Mouse (Mus musculus): ENCODE results near the gene Dlgap3. TPM values are rescaled to one million over a fixed set of nuclear protein-coding genes. Genes with fewer than 3 reads are reported as not detected.

The Dlgap3 gene
- polyA plus RNA-seq, 1 experiment from 2014 or later = 0.16 TPM

DNA sequence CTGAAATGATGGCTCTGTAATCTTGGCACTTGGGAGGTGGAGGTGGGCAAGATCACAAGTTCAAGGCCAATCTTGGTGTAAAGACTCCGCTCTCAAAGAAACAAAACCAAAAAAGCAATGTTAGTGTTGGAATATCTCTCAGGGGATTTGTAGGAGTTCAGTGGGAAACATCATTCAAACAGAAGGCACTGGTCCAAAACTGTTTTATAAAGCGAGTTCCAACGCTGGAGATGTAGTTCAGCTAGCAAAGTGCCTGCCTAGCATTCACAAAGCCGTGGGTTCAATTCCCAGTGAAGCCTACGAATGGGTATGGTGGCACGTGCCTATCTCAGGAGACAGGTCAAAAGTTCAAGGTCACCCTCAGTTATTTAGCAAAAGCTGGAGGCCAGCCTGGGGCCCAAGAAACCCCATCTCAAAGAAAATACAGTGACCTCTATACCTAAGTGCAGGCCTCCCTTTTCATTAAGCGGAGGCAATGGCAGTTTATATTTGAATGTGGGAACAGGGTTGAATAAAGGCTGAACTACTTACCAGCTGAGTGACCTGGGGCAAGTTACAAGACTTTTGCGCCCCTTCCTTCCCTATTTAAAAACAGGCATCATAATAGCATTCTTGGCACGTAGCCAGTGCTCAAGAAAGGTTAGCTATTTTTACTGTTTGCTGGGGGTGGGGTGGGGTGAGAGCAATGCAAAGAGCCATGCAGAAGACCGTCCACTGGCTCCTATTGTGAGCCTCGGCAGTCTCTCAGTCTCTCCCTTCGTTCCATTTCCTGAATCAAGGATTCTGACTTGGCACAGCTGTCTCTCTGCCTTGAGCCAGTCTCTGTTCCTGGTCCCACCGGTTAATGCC lies 32.0 kb downstream of the Dlgap3 start:
- Histone ChIP-seq H3K27me3 (ENCODE audit: low read depth, poor library complexity, severe bottlenecking) (0 out of 2 replicates have a peak, but pooled peaks cover 7% of the 10 kb centered on the region), H3K9me3 (replicated peaks) (no peaks in the 10 kb centered on the region), H3K36me3 (no peaks in the 10 kb centered on the region), H3K4me1 (peaks cover 4% of the 10 kb centered on the region; the same call in 1 of the 2 replicates), H3K27ac (no peak overlapping the region), H3K4me3 (no peak overlapping the region)
- 84% methylated on average over 13 of the region's 13 CpGs for WGBS
- no peak for DNase-seq (ENCODE audit: low spot score)

DNA sequence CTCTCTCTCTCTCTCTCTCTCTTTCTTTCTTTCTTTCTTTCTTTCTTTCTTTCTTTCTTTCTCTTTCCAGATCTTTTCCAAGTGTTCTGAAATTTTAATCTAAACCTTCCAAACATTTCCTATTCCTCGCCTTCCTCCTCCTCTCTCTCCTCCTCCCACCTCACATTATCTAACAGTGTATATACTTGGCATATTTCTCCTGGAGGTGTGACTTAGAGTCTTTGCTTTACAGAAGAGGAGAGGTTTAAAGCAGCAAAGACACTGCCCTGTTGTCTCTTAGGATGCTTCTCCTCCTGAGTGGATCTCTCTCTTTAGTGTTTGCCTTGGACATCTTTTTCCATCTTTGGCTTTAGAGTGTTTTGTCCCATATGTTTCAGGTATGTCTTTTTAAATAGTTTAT lies 34.1 kb downstream of the Dlgap3 start:
- H3K9me3 ChIP-seq (replicated peaks) = no peaks in the 10 kb centered on the region
- DNase-seq (ENCODE audit: low spot score) = no peak
- no peaks in the 10 kb centered on the region for H3K36me3 ChIP-seq
- H3K27me3 ChIP-seq (ENCODE audit: low read depth, poor library complexity, severe bottlenecking) = 0 out of 2 replicates have a peak, but pooled peaks cover 7% of the 10 kb centered on the region
- no peak overlapping the region for H3K27ac ChIP-seq
- H3K4me1 ChIP-seq = peaks cover 4% of the 10 kb centered on the region; the same call in 1 of the 2 replicates
- 89% methylated on average over 1 of the region's 1 CpGs for WGBS
- no peak overlapping the region for H3K4me3 ChIP-seq

DNA sequence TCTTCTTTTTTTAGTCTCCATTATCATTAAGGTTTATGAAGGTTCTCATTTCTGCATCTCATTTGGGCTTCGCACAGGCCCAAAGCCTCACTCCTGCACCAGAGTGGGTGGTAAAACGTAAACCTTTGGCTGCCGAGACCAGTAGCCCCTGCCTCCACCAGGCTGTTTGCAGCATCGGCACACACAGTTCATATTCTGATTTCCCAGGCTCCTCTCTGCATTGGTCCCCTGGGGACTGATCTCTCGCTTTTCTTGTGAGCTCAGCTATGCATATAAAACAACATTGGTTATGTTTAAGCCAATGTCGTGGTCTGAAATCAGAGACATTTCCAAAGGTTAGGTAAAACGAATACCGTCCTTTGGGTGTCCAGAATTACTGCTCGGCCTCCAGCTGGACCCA lies 42.3 kb downstream of the Dlgap3 start:
- H3K27ac ChIP-seq = no peak overlapping the region
- H3K4me1 ChIP-seq = peaks cover 6% of the 10 kb centered on the region
- WGBS = 87% methylated on average over 9 of the region's 9 CpGs
- no peaks in the 10 kb centered on the region for H3K9me3 ChIP-seq (replicated peaks)
- no peak overlapping the region for H3K4me3 ChIP-seq
- H3K36me3 ChIP-seq = no peaks in the 10 kb centered on the region
- DNase-seq (ENCODE audit: low spot score) = no peak
- peaks cover 46% of the 10 kb centered on the region for H3K27me3 ChIP-seq (ENCODE audit: low read depth, poor library complexity, severe bottlenecking)

DNA sequence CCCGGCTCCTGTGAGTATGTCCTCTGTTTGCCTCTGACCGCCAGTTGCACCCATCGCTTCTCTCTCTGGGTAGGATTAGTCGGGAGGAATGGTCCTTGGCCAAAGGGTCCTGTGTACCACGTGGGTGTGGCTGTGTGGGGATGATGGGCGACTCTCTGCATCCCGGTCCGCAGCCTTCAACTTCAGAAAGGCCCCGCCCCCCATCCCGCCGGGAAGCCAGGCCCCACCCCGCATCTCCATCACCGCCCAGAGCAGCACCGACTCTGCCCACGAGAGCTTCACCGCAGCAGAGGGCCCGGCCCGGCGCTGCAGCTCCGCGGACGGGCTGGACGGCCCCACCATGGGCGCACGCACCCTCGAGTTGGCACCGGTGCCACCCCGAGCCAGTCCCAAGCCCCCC lies 45.5 kb downstream of the Dlgap3 start:
- WGBS = 16% methylated on average over 28 of the region's 28 CpGs
- Histone ChIP-seq H3K4me3 (peak overlapping the region; percentile 31), H3K36me3 (no peaks in the 10 kb centered on the region), H3K27ac (no peak overlapping the region), H3K27me3 (ENCODE audit: low read depth, poor library complexity, severe bottlenecking) (peaks cover 59% of the 10 kb centered on the region), H3K4me1 (peaks cover 6% of the 10 kb centered on the region), H3K9me3 (replicated peaks) (no peaks in the 10 kb centered on the region)
- no peak for DNase-seq (ENCODE audit: low spot score)

DNA sequence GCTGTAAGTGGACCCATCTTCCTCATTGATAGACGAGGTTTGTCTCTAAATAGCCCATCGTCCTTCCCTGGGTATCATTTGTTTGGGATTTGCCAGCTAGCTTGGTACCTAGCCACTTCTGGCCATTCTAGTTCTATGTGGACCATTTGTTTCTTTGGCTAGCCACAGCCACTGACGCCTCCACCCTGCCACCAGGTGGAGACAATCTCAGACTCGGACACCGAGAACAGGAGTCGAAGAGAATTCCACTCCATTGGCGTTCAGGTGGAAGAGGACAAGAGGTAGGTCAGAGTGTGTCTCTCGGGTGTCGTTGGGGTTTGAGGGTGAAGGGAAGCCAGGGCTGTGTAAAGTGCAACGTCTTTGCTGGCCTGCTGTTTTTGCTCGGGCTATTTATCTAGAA lies 46.1 kb downstream of the Dlgap3 start:
- Histone ChIP-seq H3K27ac (no peak overlapping the region), H3K27me3 (ENCODE audit: low read depth, poor library complexity, severe bottlenecking) (peaks cover 59% of the 10 kb centered on the region)

DNA sequence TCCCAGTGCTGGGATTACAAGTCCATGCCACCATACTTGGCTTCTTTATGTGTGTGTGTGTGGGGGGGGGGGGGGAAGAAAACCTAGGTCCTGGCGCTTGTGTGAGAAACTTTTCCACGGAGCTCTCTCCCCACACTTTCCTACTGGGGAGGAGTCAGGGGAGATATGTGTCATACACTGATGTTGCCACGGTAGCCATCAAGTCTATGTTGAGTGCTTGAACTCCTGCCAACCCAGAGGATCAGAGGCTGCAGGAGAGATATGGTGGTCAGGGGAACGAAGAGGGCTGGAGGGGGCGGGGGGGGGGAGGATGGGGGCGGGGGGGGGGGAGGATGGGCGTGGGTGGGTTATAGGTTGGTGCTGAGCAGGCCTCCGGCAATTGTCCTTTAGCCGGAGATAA lies 46.8 kb downstream of the Dlgap3 start:
- 81% methylated on average over 5 of the region's 9 CpGs for WGBS
- H3K27me3 ChIP-seq (ENCODE audit: low read depth, poor library complexity, severe bottlenecking) = peaks cover 59% of the 10 kb centered on the region

More for the DNA sequence above, 46.1 kb downstream of the Dlgap3 start:
- H3K4me3 ChIP-seq = no peak overlapping the region
- WGBS = 57% methylated on average over 11 of the region's 11 CpGs
- H3K36me3 ChIP-seq = no peaks in the 10 kb centered on the region
- no peak for DNase-seq (ENCODE audit: low spot score)
- H3K4me1 ChIP-seq = peaks cover 6% of the 10 kb centered on the region
- no peaks in the 10 kb centered on the region for H3K9me3 ChIP-seq (replicated peaks)

DNA sequence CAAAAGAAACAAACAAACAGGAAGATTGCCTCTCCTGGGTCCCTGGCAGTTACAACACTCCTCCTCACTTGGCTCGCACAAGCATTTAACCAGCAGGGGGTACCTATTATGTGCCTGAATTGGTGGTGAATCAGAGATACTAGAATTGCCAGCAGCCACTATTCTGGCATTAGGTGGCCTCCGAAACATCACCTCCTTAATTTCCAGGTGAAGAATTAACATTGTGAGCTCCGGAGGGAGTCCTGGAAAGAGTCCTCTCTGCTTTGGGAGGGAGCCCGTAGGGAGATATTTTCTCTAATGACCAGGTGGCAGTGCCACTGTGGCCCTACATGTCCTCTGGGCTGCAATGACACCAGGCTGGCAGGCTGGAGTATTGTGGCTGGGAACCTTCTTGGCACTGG lies 47.2 kb downstream of the Dlgap3 start:
- H3K27me3 ChIP-seq (ENCODE audit: low read depth, poor library complexity, severe bottlenecking) = peaks cover 59% of the 10 kb centered on the region
- DNase-seq (ENCODE audit: low spot score) = no peak
- no peaks in the 10 kb centered on the region for H3K9me3 ChIP-seq (replicated peaks)
- no peaks in the 10 kb centered on the region for H3K36me3 ChIP-seq
- peaks cover 6% of the 10 kb centered on the region for H3K4me1 ChIP-seq
- no peak overlapping the region for H3K27ac ChIP-seq
- no peak overlapping the region for H3K4me3 ChIP-seq
- WGBS = 85% methylated on average over 4 of the region's 4 CpGs

More for the DNA sequence above, 46.8 kb downstream of the Dlgap3 start:
- H3K9me3 ChIP-seq (replicated peaks) = no peaks in the 10 kb centered on the region
- DNase-seq (ENCODE audit: low spot score) = no peak
- H3K27ac ChIP-seq = no peak overlapping the region
- H3K36me3 ChIP-seq = no peaks in the 10 kb centered on the region
- H3K4me1 ChIP-seq = peaks cover 6% of the 10 kb centered on the region
- no peak overlapping the region for H3K4me3 ChIP-seq

DNA sequence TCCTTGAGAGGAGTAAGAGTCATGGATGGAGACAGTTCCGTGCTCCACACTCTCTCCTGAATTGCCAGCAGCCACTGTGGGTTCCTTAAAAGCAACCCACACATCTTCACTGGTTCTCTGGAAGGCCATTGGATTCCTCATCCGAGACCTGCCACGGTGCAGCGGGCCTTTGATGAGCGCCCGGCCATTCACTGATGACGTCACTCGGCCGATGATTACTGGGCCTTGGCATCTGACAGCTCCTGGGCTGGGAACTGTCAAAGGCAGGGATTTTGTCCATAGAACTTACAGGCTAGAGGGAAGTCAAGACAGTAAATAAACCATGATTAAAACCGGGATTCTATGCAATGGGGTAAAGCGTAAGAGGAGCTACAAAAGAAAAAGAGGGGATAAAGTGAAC lies 48.0 kb downstream of the Dlgap3 start:
- Histone ChIP-seq H3K4me3 (no peak overlapping the region), H3K4me1 (peaks cover 6% of the 10 kb centered on the region), H3K9me3 (replicated peaks) (no peaks in the 10 kb centered on the region), H3K27ac (no peak overlapping the region), H3K36me3 (no peaks in the 10 kb centered on the region), H3K27me3 (ENCODE audit: low read depth, poor library complexity, severe bottlenecking) (peaks cover 58% of the 10 kb centered on the region)
- DNase-seq (ENCODE audit: low spot score) = no peak
- 74% methylated on average over 11 of the region's 11 CpGs for WGBS

DNA sequence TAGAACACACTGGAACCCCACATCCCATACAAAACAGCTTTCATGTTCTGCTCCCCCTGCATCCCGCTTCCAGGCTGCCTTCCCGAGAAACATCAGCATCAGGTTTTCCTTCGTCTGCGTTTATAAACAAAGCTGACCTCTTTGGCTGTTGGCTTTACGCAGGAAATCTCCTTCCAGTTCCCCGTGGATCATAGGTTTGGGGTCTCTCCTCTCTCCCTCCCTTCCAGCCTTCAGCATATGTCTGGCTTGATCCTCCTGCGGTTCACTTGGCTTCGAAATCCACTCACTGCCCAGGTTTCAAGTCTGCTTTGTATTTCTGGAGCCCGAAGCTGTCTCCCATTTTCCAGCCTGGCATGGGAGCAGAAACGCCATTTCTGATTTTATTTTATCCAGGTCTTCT lies 54.3 kb downstream of the Dlgap3 start:
- peaks cover 31% of the 10 kb centered on the region for H3K4me1 ChIP-seq
- no peak overlapping the region for H3K27ac ChIP-seq
- H3K9me3 ChIP-seq (replicated peaks) = no peaks in the 10 kb centered on the region
- H3K4me3 ChIP-seq = no peak overlapping the region
- 30% methylated on average over 10 of the region's 10 CpGs for WGBS
- peaks cover 63% of the 10 kb centered on the region for H3K27me3 ChIP-seq (ENCODE audit: low read depth, poor library complexity, severe bottlenecking)
- no peaks in the 10 kb centered on the region for H3K36me3 ChIP-seq
- no peak for DNase-seq (ENCODE audit: low spot score)

DNA sequence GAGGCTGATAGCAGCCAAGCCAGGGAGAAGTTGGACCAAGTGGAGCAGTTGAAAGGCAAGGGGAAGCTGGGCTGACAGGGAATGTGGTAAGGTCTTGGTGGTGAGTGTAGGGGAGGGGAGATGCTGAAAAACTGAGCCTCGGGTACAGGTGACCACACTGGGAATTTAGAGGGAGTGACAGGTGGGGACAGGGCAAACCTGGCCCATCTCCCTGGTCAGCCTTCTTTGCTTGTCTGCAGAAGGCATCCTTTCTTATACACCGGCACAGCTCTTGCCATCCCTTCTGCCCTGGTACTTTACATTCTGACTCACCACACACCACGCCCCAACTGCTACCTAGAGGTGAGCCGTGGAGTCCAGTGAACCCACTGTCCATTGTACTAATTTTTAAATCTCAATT lies 54.8 kb downstream of the Dlgap3 start:
- WGBS = 57% methylated on average over 4 of the region's 4 CpGs
- no peaks in the 10 kb centered on the region for H3K36me3 ChIP-seq
- no peak overlapping the region for H3K4me3 ChIP-seq
- H3K9me3 ChIP-seq (replicated peaks) = no peaks in the 10 kb centered on the region
- H3K4me1 ChIP-seq = peaks cover 31% of the 10 kb centered on the region
- H3K27me3 ChIP-seq (ENCODE audit: low read depth, poor library complexity, severe bottlenecking) = peaks cover 67% of the 10 kb centered on the region
- DNase-seq (ENCODE audit: low spot score) = no peak
- H3K27ac ChIP-seq = no peak overlapping the region

DNA sequence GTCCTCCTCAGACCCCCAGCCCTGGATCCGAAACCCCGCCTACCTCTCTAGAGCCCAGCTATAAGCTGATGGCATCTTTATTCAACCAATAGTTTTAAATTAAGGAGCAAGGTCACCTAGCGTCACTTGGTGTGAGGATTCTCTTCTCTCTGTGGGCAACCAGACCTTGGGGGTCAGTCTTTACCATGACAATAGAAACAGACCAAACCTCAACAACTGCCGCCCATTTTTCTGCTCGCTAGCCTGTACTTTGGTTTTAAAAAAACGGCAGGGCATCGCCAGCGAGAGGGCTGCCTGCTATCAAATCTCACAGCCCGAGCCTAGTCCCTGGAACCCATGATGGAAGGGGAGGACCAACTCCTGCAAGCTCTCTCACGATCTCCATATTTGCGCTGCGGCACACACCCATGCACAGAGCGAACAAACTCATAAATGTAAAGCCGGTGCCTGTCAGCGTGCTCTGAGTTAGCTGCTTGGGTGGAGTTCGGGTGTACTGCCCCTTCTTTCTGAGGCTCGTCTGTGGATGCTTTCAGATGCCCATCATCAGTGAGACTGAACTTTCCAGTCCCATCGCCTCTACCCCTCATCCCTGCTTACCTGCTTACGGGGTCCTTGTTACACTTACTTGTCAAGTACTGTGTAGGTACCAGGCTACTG lies 55.6 kb downstream of the Dlgap3 start:
- no peak for DNase-seq (ENCODE audit: low spot score)
- no peaks in the 10 kb centered on the region for H3K9me3 ChIP-seq (replicated peaks)
- WGBS = 18% methylated on average over 19 of the region's 19 CpGs
- no peak overlapping the region for H3K4me3 ChIP-seq
- H3K27ac ChIP-seq = no peak overlapping the region
- H3K4me1 ChIP-seq = peaks cover 31% of the 10 kb centered on the region
- H3K27me3 ChIP-seq (ENCODE audit: low read depth, poor library complexity, severe bottlenecking) = peaks cover 75% of the 10 kb centered on the region
- H3K36me3 ChIP-seq = no peaks in the 10 kb centered on the region

DNA sequence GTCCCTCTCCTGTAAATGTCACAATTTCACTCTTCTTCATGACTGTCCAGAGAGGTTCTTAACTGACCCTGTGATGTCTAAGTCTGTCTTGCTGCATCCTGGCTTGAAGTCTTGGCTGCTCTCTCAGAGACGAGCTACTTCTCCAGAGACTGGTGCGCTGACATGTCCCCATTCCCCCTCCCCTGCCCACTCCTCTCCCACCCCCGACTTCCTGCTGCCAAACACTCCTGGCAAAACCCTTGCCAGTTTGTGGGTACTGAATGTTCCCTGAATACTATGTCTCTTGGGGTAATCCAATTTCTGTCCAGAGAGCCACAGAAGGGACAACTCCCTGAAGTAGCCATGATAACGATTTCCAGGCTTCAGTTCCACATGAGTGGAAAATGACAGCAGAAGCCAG lies 57.1 kb downstream of the Dlgap3 start:
- whole genome bisulfite sequencing = 60% methylated on average over 4 of the region's 4 CpGs
- H3K27me3 ChIP-seq (ENCODE audit: low read depth, poor library complexity, severe bottlenecking) = peaks cover 82% of the 10 kb centered on the region

DNA sequence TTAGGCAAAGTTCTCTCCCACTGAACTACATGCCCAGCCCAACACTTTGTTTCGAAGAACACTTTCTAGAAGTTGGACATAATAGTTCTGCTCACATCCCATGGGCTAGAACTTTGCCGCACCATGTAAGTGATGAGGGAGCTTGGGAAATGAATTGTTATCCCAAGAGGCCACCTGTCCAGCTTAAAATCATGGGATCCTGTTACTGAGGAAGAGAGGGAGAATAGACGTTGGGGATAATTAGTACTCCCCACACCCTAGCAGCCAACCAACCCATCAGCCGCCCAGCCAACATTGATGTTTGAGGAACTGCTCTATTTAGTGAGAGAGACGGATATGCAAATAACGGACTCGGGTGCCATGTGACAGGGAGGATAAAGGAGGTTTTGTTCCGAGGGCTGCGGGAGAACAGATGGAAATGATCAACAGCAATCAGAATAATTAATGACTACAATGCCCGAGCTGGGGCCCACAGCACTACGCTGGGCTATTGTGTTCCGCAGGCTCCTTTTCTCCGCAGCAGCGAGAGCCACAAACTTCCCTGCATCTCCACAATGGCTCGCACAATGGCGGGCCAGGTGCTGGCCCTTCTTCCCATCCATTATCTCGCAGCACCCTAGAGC lies 58.2 kb downstream of the Dlgap3 start:
- WGBS = 24% methylated on average over 17 of the region's 17 CpGs
- peak overlapping the region; percentile 70 for H3K27ac ChIP-seq
- peaks cover 33% of the 10 kb centered on the region for H3K4me1 ChIP-seq
- no peaks in the 10 kb centered on the region for H3K36me3 ChIP-seq
- H3K4me3 ChIP-seq = peak overlapping the region; percentile 14
- H3K27me3 ChIP-seq (ENCODE audit: low read depth, poor library complexity, severe bottlenecking) = peaks cover 78% of the 10 kb centered on the region
- no peaks in the 10 kb centered on the region for H3K9me3 ChIP-seq (replicated peaks)
- peak; percentile 52 for DNase-seq (ENCODE audit: low spot score)

More for the DNA sequence above, 57.1 kb downstream of the Dlgap3 start:
- H3K4me3 ChIP-seq = no peak overlapping the region
- no peak for DNase-seq (ENCODE audit: low spot score)
- H3K9me3 ChIP-seq (replicated peaks) = no peaks in the 10 kb centered on the region
- H3K36me3 ChIP-seq = no peaks in the 10 kb centered on the region
- peaks cover 31% of the 10 kb centered on the region for H3K4me1 ChIP-seq
- H3K27ac ChIP-seq = no peak overlapping the region

Data from limb, embryonic 10.5 days (tissue).